Mouse (Mus musculus): ENCODE measurements around the gene Kcne4.
"Not testable (repeated sequence)": the region's sequence is repeated elsewhere in the genome, so short reads cannot be mapped to it uniquely, and the experiment has no call there.

The Kcne4 gene

DNA sequence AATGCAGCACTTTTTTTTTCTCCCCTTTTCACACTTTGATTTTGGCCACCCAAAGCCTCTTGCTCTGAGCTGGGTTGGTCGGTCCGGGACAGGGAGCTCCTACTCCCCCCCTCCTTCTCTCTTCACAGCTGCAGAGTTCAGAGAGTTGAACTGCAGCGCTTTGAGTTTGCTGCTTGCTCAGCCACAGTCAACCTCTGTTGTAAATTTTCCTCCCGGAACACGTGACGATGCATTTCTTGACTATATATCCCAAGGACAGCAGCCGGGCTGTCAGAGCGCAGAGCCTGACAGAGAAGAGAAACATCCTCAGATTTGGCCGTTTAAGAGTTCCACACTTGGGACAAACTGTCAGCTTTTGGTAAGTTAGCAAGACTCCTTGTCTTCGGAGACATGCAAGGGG lies at the start of gene Kcne4:
Gene Kcne4 (plus strand): TSS at position 120 of the 400 bp plus-strand sequence.
- no peak for DNase-seq (ENCODE audit: low read depth, low spot score)

DNA sequence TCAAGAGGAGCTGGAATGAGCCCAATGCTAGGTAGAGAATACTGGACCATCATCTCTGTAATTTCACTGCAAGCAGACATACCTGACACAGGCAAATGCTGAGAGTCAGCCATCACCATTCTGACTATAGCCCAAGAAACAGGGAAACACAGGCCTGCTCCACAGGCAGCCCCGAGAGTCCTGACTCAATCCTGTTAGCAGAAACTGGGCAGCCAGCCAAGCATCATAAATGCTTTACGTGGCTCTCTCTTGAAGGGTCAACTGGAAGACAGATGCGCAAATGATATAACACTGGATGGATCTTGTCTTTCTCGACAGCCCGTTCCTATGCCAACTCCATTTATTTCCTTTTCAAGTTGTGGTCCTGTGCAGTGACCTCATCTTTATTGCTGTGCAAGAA lies 34.7 kb upstream of the Kcne4 start:
- no peak for DNase-seq (ENCODE audit: low read depth, low spot score)

DNA sequence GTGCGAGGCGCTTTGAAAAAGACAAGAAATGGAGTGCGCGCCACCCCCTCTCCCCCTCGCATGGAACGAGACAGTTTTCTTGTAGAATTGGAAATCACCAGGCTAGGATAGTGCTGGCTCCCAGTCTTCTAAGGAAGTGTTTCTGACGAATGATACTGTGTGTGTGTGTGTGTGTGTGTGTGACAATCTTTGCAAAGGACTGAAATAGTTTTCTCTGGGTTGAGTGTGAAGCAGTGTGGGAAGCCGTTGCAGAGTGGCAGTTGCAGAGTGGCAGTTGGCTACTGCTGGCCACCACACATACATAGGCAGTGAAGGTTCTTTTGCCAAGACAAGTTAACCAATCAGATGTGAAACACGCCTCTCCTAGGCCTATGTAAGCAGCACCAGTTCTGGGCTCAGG lies 31.6 kb upstream of the Kcne4 start:
- not testable (repeated sequence) for DNase-seq (ENCODE audit: low read depth, low spot score)

DNA sequence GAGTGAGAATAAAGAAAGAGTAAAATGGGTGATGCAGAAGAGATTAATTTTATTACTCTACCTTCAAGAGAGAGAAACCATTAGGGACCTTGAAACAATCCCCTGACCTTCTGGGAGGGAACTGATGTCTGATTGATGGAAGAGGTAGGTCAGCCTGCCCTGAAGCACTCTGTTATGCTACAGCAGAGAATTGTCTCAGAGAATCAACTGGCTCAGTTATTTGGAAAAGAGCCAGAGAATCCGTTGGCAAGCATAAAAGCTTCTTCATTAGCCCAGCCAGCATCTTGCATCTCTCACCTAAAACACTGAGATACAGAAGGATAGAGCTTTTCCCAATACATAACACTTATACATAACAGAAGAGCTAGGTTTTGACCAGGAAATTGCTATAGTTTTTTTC lies 26.8 kb upstream of the Kcne4 start:
- no peak for DNase-seq (ENCODE audit: low read depth, low spot score)

DNA sequence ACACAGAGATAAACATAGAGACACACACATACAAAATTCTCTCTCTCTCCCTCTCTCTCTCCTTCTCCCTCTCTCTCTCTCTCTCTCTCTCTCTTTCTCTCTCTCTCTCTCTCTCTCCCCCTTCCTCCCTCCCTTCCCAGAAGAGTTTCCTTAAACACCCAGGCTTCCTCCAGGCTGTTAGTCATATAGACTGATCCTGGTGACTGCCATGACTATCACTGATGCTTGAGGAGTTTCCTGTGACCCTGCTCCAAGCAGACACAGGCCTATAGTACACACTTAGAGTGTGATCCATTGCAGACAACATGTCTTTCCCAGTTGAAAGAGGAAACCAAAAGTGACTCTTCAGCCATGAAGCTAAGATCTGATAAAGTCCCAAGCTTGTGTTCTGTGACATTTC lies 9.1 kb upstream of the Kcne4 start:
- DNase-seq (ENCODE audit: low read depth, low spot score), result no peak

DNA sequence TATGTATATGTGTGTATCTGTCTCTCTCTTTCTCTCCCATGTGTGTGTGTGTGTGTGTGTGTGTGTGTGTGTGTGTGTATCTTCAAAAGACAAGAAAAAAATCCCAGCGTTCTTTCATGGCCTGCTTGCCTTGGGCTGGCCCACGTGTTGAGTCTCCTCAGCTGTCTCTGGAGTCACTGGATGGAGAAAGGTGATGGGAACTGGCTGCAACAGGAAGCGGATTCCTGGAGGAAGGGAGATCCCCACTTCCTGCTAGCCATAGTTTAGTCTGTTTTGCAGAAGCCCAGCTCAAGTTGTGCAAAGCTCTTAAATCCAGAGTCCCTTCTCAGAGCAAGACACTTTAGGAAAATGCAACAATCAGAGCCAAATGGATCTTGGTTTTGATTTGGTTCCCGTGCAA lies 6.7 kb upstream of the Kcne4 start:
- no peak for DNase-seq (ENCODE audit: low read depth, low spot score)

DNA sequence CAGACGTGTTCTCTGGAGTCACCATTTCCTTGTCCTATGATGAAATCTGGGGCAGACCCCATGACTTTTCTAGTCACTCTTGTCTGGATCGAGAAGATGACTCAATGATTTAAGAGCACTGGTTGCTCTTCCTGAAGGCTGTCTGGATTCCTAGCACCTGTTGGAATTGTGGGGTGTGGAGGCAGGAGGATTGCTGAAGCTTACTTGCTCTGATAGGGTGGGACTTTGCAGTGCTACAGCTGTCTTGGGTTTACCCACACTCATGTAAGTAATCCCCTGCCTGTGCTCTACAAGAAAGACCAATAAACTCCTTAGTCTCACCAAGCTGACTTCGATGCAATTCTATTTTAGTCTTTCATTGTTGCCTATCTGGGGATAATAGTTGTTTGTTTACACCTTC lies 5.7 kb upstream of the Kcne4 start:
- no peak for DNase-seq (ENCODE audit: low read depth, low spot score)

DNA sequence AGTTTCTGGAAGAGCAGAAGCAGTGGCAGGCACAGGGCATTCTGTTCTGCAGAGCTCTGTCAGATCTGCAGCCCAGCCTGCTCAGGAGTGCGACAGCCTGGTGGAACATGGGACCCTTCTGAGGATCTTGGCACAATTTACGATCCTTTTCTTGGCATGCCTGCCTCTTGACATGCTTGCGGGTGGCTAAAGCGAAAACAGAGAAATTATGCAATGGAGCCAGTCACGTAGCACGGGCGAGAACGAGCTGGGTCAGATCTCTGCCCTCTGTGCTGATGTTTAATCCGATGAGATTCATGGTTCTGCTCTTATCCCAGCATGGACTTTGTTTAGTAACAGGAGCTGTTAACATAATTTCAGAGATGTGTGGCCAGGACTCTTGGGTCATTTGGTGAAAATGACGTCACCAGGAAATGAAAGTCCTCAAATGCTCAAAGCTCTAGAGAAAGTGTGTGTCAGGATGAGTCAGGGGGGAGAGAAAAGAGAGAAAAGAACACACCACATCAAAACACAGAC lies 4.5 kb upstream of the Kcne4 start:
- DNase-seq (ENCODE audit: low read depth, low spot score), result no peak

DNA sequence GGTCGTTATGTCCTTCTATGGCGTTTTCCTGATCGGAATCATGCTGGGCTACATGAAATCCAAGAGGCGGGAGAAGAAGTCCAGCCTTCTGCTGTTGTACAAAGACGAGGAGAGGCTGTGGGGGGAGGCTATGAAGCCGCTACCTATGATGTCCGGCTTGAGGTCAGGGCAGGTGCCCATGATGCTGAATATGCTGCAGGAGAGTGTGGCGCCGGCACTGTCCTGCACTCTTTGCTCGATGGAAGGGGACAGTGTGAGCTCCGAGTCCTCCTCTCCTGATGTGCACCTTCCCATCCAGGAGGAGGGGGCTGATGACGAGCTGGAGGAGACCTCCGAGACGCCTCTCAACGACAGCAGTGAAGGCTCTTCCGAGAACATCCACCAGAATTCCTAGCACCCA lies 1.2 kb downstream of the Kcne4 start:
- DNase-seq (ENCODE audit: low read depth, low spot score), result no peak

DNA sequence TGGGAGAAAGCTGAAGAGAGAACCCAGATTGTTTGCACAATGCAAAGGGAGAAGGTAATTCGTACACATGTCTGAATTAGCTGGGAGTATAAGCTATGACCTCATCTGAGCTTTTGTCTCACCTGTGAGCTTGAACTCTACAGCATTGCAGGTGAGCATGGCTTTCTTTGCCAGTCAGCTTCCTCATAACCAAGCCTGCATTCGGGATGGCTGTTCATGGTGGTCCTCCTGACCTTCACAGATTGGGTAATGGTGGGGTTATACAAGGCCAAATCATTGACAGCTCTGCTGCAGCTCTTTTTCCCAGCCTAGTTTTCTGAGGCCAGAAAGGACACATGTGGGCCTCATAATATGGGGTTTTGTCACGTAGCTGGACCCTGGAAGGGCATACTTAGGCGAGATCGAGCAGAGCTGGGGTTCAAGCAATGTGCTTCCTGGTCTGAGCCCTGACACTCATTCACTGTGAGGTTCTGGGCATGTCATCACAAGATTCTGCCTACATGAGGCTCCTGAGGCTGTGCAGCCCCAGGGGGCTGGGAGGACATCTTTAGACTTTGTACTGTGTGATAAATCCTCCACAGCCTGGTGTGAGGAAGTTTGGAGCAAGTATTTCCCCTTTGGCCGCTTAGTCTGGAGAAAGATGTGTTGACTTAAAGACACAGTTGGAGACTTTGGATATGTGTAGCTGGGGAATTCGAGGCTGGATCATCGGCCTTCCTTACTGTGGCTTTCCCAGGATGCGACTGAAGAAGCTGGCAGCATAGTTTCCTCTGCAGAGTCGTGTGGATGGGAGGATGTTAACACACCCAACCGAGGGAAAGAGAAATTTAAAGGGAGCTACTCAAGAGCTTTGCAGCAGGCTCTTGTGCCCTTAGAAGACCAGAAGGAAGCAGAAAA lies 2.3 kb downstream of the Kcne4 start:
- no peak for DNase-seq (ENCODE audit: low read depth, low spot score)

DNA sequence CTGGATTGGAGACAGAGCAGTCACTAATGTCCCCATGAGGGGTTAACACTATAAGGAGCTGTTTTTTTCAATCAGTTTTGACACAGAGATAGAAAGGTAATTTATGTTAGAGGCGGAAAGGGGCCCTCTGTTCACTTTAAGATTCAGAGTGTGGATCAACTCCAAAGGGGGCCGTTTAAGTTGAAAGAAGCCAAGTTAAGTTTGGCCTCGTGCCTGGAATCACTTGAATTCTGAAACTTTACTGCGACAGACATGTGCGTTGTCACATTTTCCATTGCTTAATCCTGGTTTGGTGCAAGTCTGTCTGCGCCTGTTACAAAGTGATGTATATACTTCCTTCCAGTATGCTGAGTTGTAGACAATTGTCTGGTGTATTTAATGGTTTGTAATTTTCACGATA lies 3.0 kb downstream of the Kcne4 start:
- DNase-seq (ENCODE audit: low read depth, low spot score), result no peak

DNA sequence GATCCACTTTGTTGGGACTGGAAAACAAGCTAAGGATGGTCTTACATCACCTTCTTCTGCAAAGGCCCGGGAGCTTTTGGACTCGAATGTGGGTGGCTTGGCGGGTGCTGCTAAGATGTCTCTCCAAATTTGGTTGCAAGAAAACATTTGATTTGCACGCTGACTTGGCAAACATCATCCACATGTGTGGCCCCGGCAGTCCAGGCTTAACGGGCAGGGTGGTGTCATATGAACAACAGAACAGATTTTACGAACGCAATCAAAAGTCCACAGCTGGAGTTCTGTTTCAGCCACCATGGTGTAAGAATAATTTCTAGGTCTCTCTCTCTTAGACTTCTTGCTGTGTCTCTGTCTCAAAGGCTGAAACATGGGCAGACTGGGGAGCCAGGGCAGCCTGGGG lies 3.6 kb downstream of the Kcne4 start:
- no peak for DNase-seq (ENCODE audit: low read depth, low spot score)

DNA sequence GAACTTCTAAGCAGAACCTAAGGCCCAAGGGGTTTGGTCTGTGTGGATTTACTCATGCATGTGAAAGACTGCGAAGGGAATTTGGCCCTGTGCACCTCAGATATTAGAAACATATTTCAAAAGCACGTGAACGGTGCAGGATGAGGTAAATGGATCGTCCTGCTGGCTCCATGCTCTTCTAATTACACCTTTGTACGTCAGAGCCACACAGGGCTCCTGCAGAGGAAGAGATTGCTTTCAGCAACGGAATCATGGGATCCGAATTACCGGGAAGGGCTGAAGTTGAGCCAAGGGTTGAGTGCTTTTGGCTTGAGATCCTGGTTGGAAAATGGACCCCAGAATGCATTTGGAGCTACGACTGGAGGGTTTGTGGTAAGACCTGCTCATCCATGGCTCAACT lies 4.6 kb downstream of the Kcne4 start:
- DNase-seq (ENCODE audit: low read depth, low spot score), result no peak

DNA sequence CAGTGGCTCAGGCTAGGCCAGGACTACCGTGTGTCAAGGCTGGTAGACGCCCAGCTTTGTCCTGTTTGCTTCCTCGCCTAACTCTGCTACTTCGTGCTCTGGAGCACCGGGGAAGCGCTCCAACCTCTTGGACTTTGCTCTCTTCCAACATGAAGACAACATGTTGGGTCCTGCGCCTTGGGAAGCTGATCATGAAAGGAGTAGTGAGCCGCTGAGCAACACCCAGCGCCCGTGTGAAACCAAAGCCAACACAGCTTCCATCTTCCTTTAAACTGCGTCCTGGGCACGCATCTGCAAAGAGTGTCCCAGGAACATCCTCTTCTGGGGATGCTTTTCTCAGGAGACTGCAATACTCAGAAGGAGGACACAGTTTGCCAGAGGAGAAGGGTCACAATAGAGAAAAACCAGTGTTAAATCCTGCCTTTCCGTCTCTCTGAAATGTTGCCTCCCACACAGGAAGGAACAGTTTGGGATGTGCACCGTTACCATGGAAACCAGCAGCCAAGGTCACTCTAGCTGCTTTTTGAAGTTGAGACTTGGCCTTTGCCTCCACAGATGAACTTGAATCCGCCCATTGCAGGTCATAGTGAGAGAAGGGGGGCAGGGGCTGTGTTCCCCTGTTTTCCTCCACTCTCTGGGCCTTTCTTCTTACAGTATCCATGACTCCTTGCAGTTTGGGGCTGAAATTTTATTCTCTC lies 5.3 kb downstream of the Kcne4 start:
- no peak for DNase-seq (ENCODE audit: low read depth, low spot score)

DNA sequence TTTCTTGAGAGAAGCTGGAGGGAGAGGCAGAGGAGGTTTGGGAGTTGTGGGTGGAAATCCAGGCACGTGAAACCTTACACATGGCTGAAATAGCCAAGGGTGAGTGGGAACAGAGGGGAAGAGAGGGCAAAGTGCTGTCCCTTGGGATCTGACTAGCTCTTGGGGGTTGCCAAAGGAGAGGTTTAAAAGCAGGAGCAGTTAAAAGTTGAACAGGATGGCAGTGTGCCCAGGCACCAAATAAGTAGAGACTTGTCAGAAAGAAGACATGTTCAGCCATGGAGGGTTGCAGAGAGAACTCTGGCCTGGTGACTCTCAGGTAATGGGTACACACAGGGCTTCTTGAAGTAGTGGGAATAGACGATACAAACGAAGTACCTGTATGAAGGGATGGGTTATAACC lies 8.7 kb downstream of the Kcne4 start:
- no peak for DNase-seq (ENCODE audit: low read depth, low spot score)

DNA sequence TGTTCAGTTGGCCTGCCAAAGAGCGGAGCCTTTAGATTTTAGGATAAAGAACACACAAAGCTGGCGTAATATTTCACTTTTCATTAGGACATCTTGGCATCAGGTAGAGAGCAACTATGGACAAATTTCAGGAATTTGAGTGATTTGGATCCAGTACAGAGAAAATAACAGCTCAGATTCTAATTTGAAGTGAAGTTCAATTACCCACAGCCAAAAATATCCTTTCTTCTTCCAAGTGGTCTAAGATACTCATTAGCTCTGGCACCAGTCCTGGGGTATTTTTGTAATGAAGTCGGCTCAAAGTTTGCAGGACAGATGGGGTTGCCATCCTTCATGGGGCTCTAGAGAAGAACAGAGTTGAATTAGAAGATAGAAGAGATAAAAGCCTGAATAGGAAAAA lies 21.9 kb downstream of the Kcne4 start:
- DNase-seq (ENCODE audit: low read depth, low spot score), result no peak

DNA sequence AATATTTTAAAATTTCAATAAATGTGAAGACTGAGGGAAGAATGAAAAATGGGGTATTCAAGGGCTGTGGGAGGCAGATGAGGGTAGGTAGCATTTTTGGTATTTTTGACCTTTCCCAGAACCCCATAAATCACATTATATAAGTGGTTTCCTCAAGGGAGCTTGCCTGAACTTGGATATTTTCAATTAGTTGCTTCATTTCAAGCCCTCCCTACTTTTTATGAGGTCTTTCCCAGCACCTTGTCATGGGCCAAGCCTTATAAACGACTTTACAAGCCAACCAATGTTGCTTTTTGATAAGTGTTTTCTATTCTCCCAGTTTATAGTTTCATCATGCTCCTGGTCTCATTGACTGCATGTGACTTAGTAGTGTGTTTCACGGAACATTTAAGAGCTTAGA lies 24.2 kb downstream of the Kcne4 start:
- no peak for DNase-seq (ENCODE audit: low read depth, low spot score)

DNA sequence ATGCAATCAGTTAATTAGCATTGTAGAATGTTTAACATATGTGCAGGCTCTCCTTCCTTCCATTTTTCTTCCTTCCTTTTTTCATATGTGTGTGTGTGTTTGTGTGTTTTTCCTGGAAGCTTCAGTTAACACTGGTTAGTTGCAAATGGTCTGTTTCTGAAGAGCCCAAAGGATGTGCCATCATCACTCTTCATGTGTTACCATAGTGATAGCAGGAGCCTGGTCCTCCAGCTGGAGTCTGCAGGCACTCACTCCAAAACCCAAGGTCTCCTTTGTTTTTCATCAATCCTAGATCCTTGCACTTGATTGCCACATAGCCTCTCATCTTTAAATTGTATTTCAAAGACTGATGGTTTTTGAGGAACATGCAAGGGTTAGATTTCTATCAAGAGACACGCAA lies 29.1 kb downstream of the Kcne4 start:
- DNase-seq (ENCODE audit: low read depth, low spot score), result no peak

DNA sequence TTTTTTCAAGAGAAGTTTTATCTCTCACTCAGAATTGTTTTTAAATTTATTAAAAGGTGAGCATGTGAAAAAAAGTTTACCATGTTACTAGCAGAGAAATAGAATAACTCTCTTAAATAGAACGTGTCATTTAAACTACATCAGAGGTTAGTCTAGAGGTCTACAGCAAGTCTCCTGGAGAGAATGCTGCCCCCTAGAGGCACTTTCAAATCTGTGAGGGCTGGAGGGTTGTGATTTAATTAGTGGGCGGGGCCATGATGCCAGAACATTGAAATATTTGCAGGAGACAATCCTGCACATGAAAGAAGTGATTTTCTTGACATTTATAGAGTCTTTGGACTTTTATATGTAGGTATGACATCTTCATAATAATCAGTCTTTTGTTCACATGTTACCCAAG lies 29.9 kb downstream of the Kcne4 start:
- no peak for DNase-seq (ENCODE audit: low read depth, low spot score)

DNA sequence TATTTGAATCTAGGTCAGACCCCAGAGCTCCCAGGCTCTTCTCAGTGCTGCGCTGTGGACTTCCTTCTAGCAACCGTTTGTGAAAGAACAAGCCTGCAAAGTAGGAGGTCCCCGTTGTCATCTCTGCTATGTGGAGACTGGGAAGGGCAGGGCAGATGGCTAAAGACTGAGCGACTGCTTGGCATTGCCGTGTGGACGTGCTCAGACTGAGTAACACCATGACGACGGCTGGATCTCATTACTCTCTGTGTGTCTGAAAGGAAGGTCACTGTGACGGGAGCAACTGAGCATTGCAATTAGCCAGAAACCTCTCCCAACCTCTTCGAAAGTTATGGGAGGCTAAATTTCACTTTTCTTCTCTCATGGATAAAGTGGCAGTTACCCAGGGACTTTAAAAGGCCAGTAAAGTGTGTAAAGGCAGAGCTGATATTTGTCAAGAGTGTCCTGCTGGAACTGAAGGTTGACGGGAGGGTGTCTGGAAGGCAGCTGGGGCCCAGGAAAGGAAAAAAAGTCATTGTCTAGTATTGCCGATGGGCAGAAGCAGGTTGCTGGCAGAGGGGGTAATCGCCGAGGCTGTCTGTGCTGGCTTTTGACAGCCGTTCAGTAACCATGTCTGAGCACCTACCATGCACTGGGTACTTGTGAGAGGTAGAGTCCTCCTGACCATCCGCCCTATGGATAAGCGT lies 36.0 kb downstream of the Kcne4 start:
- no peak for DNase-seq (ENCODE audit: low read depth, low spot score)

DNA sequence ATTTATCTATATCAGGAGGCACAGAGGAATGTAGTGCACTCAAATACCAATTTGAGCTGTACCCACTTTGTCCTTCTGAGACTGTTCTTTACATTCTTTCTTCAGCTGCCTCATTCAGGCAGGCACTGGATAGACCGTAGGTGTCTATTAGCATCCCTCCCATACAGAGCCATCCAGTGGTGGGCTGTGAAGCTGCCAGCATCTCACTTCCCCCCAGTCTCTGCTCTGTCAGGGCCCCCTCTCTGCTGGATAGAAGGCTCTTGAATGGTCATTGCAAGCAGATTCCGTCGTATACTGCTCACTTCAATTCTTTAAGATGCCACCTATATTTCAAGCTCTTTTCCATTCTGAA lies 36.5 kb downstream of the Kcne4 start:
- no peak for DNase-seq (ENCODE audit: low read depth, low spot score)

DNA sequence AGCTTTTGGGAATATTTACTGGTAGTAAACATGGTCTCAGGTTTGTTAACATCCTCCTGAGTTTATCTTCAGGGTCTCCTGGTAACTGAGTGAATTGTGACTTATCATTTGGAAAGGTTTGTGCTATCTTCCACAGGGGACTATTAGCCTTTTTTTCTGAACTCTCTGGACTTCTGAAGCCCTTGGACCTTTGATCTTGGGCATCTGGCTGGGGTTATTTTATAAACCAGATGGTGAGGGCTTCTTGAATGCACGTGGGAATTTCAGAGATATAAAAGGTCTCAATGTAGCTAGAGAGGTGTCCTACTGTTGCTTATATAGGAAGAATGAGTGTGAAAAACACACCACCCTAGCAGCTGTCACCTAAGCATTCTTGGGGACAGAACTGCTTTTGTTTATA lies 37.7 kb downstream of the Kcne4 start:
- no peak for DNase-seq (ENCODE audit: low read depth, low spot score)

DNA sequence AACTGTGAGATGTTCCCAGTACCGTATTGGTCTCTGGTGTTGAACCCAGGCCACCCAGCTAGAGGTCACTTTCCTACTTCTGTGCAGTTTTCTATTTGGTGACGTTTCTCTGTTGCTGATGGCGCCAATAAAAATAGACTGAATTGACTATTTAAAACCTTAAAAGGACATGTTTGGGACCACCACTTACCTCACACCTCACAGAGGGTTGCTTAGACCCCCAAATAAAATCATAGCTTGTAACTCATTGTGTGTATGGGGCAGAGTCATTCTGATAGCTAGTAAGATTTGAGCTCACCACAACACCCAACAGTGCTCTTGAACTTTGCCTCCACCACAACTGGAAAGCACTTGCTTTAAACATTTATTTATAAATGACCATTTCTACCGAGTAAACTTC lies 43.0 kb downstream of the Kcne4 start:
- no peak for DNase-seq (ENCODE audit: low read depth, low spot score)

All from CD4-positive, CD25-positive, alpha-beta regulatory T cell, adult 2 months (primary cell).